Mouse (Mus musculus) kidney, embryonic 14.5 days (tissue): ENCODE measurements at regions not wholly inside any gene's neighbourhood (a gene's known extent, or its start where the extent isn't known, plus 50 kb on each side); places are given as distances from the start of the nearest gene placed in this dataset.

Experiments used
- ATAC-seq: fragments of 200-750 bp; cut with Nextera tagmentation; 2 replicates; pipeline ENCODE4 v1.8.0; 2017; ENCODE audit warnings: moderate number of reproducible peaks, mild to moderate bottlenecking, moderate TSS enrichment, moderate library complexity; ENCODE audit not compliant: low FRiP score, low TSS enrichment
- H3K27ac ChIP-seq: fragments of 300-500 bp; sonication (generic); 2 replicates; pipeline ENCODE4 v1.5.1; 2014; ENCODE audit warnings: low read depth, mild to moderate bottlenecking, low read length, moderate library complexity, mixed read lengths
- H3K27me3 ChIP-seq: fragments of 300-500 bp; sonication (generic); 2 replicates; pipeline ENCODE4 v1.6.1; 2014; ENCODE audit warnings: mild to moderate bottlenecking, low read length; ENCODE audit not compliant: control insufficient read depth, insufficient read depth
- H3K36me3 ChIP-seq: fragments of 300-500 bp; sonication (generic); 2 replicates; pipeline ENCODE4 v1.6.1; 2014; ENCODE audit warnings: low read length, mixed read lengths; ENCODE audit not compliant: control insufficient read depth, insufficient read depth
- H3K4me1 ChIP-seq: fragments of 300-500 bp; sonication (generic); 2 replicates; pipeline ENCODE4 v1.6.1; 2014; ENCODE audit warnings: low read length, mixed read lengths; ENCODE audit not compliant: control insufficient read depth, insufficient read depth
- H3K4me2 ChIP-seq: fragments of 300-500 bp; sonication (generic); replicated peaks from 2 replicates; pipeline ENCODE4 v1.6.1; 2014; ENCODE audit warnings: low read depth, mild to moderate bottlenecking, low read length
- H3K4me3 ChIP-seq: fragments of 300-500 bp; sonication (generic); 2 replicates; pipeline ENCODE4 v1.5.1; 2014; ENCODE audit warnings: mild to moderate bottlenecking, low read length
- H3K9ac ChIP-seq: fragments of 300-500 bp; sonication (generic); 2 replicates; pipeline ENCODE4 v1.6.1; 2014; ENCODE audit warnings: low read depth, mild to moderate bottlenecking, low read length, moderate library complexity
- H3K9me3 ChIP-seq: fragments of 300-500 bp; sonication (generic); 2 replicates; pipeline ENCODE4 v1.6.1; 2016; ENCODE audit warnings: low read length; ENCODE audit not compliant: control insufficient read depth
- WGBS: fragments of 180-500 bp; shearing (Covaris S2); extraction: QIAGEN DNeasy Blood & Tissue Kit; methylation state at CpG from one replicate; pipeline ENCODE4 v1.1.7; 2014; 5-methylcytosine and 5-hydroxymethylcytosine counted together

GRCm38 (mm10) chr7:124777822-124778221 lies 666.7 kb upstream of the Kdm8 start:
- Histone ChIP-seq H3K4me3 (no peak overlapping the region), H3K4me1 (no peaks in the 10 kb centered on the region), H3K9ac (no peak overlapping the region), H3K9me3 (no peaks in the 10 kb centered on the region), H3K27ac (no peak overlapping the region), H3K4me2 (no peak overlapping the region), H3K27me3 (no peaks in the 10 kb centered on the region), H3K36me3 (no peaks in the 10 kb centered on the region)
- no peak for ATAC-seq
- 70% methylated on average over 1 of the region's 1 CpGs for WGBS

GRCm38 (mm10) chr7:124782816-124783215 lies 661.7 kb upstream of the Kdm8 start:
- H3K27ac ChIP-seq, result no peak overlapping the region
- no peaks in the 10 kb centered on the region for H3K36me3 ChIP-seq
- no peak overlapping the region for H3K4me2 ChIP-seq
- H3K9ac ChIP-seq, result no peak overlapping the region
- 55% methylated on average over 4 of the region's 4 CpGs for WGBS
- no peak for ATAC-seq
- no peaks in the 10 kb centered on the region for H3K27me3 ChIP-seq
- no peak overlapping the region for H3K4me3 ChIP-seq
- H3K4me1 ChIP-seq, result no peaks in the 10 kb centered on the region
- H3K9me3 ChIP-seq, result no peaks in the 10 kb centered on the region

GRCm38 (mm10) chr7:124784995-124785394 lies 659.5 kb upstream of the Kdm8 start:
- Histone ChIP-seq H3K27me3 (no peaks in the 10 kb centered on the region), H3K9me3 (no peaks in the 10 kb centered on the region), H3K36me3 (no peaks in the 10 kb centered on the region), H3K27ac (no peak overlapping the region), H3K9ac (no peak overlapping the region), H3K4me3 (no peak overlapping the region), H3K4me1 (no peaks in the 10 kb centered on the region), H3K4me2 (no peak overlapping the region)
- 77% methylated on average over 2 of the region's 2 CpGs for WGBS
- no peak for ATAC-seq

- no peak overlapping the region for H3K9ac ChIP-seq
- no peaks in the 10 kb centered on the region for H3K27me3 ChIP-seq
- no peak overlapping the region for H3K4me2 ChIP-seq
- no peaks in the 10 kb centered on the region for H3K4me1 ChIP-seq
- no peaks in the 10 kb centered on the region for H3K36me3 ChIP-seq
- no peak for ATAC-seq
- H3K27ac ChIP-seq, result no peak overlapping the region
- no peak overlapping the region for H3K4me3 ChIP-seq
- H3K9me3 ChIP-seq, result no peaks in the 10 kb centered on the region
- 93% methylated on average over 8 of the region's 8 CpGs for WGBS
These were observed 658.6 kb upstream of the Kdm8 start for GRCm38 (mm10) chr7:124785896-124786295.

GRCm38 (mm10) chr7:124788781-124789180 lies 655.7 kb upstream of the Kdm8 start:
- H3K4me3 ChIP-seq, result no peak overlapping the region
- H3K27ac ChIP-seq, result no peak overlapping the region
- H3K36me3 ChIP-seq, result no peaks in the 10 kb centered on the region
- ATAC-seq, result no peak
- H3K4me2 ChIP-seq, result no peak overlapping the region
- H3K27me3 ChIP-seq, result no peaks in the 10 kb centered on the region
- H3K9me3 ChIP-seq, result no peaks in the 10 kb centered on the region
- 45% methylated on average over 3 of the region's 3 CpGs for WGBS
- H3K9ac ChIP-seq, result no peak overlapping the region
- no peaks in the 10 kb centered on the region for H3K4me1 ChIP-seq

GRCm38 (mm10) chr7:124803101-124803500 lies 641.4 kb upstream of the Kdm8 start:
- H3K4me1 ChIP-seq, result no peaks in the 10 kb centered on the region
- 83% methylated on average over 3 of the region's 3 CpGs for WGBS
- H3K27me3 ChIP-seq, result no peaks in the 10 kb centered on the region
- H3K36me3 ChIP-seq, result no peaks in the 10 kb centered on the region
- no peak overlapping the region for H3K9ac ChIP-seq
- H3K9me3 ChIP-seq, result no peaks in the 10 kb centered on the region
- no peak overlapping the region for H3K27ac ChIP-seq
- no peak for ATAC-seq
- H3K4me3 ChIP-seq, result no peak overlapping the region
- H3K4me2 ChIP-seq, result no peak overlapping the region

- no peaks in the 10 kb centered on the region for H3K27me3 ChIP-seq
- H3K4me1 ChIP-seq, result no peaks in the 10 kb centered on the region
- no peaks in the 10 kb centered on the region for H3K9me3 ChIP-seq
- 0 out of 2 replicates have a peak, but pooled peaks have one; percentile 28 for ATAC-seq
- H3K9ac ChIP-seq, result no peak overlapping the region
- no peak overlapping the region for H3K27ac ChIP-seq
- H3K36me3 ChIP-seq, result no peaks in the 10 kb centered on the region
- no peak overlapping the region for H3K4me2 ChIP-seq
- no peak overlapping the region for H3K4me3 ChIP-seq
These were observed 609.8 kb upstream of the Kdm8 start for GRCm38 (mm10) chr7:124834692-124835091.

- no peak for ATAC-seq
- Histone ChIP-seq H3K36me3 (no peaks in the 10 kb centered on the region), H3K9ac (no peak overlapping the region), H3K27ac (no peak overlapping the region), H3K4me1 (no peaks in the 10 kb centered on the region), H3K9me3 (no peaks in the 10 kb centered on the region), H3K4me2 (no peak overlapping the region), H3K27me3 (no peaks in the 10 kb centered on the region), H3K4me3 (no peak overlapping the region)
- 93% methylated on average over 3 of the region's 3 CpGs for WGBS
These were observed 607.9 kb upstream of the Kdm8 start for GRCm38 (mm10) chr7:124836531-124836930.

GRCm38 (mm10) chr7:124855056-124855455 lies 589.4 kb upstream of the Kdm8 start:
- Histone ChIP-seq H3K36me3 (no peaks in the 10 kb centered on the region), H3K9ac (no peak overlapping the region), H3K4me3 (no peak overlapping the region), H3K9me3 (no peaks in the 10 kb centered on the region), H3K27me3 (no peaks in the 10 kb centered on the region), H3K4me1 (no peaks in the 10 kb centered on the region), H3K27ac (no peak overlapping the region), H3K4me2 (no peak overlapping the region)
- WGBS, result 84% methylated on average over 5 of the region's 5 CpGs
- ATAC-seq, result no peak

- H3K9ac ChIP-seq, result no peak overlapping the region
- H3K36me3 ChIP-seq, result no peaks in the 10 kb centered on the region
- H3K27ac ChIP-seq, result no peak overlapping the region
- 88% methylated on average over 3 of the region's 3 CpGs for WGBS
- H3K4me3 ChIP-seq, result no peak overlapping the region
- H3K27me3 ChIP-seq, result no peaks in the 10 kb centered on the region
- peaks cover 1% of the 10 kb centered on the region; the same call in 1 of the 2 replicates for H3K9me3 ChIP-seq
- H3K4me1 ChIP-seq, result no peaks in the 10 kb centered on the region
- no peak for ATAC-seq
- H3K4me2 ChIP-seq, result no peak overlapping the region
These were observed 587.4 kb upstream of the Kdm8 start for GRCm38 (mm10) chr7:124857106-124857505.
